Mouse (Mus musculus): ENCODE measurements at regions not wholly inside any gene's neighbourhood (a gene's known extent, or its start where the extent isn't known, plus 50 kb on each side); places are given as distances from the start of the nearest gene placed in this dataset.
"Not testable (repeated sequence)": the region's sequence is repeated elsewhere in the genome, so short reads cannot be mapped to it uniquely, and the experiment has no call there.

GRCm38 (mm10) chr6:14573001-14573400 lies 182.1 kb downstream of the Ppp1r3a start:
- Histone ChIP-seq H3K36me3 (ENCODE audit: control insufficient read depth, insufficient read depth, low read length) (no peaks in the 10 kb centered on the region), H3K4me3 (ENCODE audit: low read length) (no peak overlapping the region), H3K27me3 (replicated peaks; ENCODE audit: control insufficient read depth, insufficient read depth, low read length) (no peaks in the 10 kb centered on the region), H3K9ac (ENCODE audit: low read depth, low read length) (no peak overlapping the region), H3K9me3 (ENCODE audit: control insufficient read depth, low read length) (no peaks in the 10 kb centered on the region), H3K27ac (ENCODE audit: low read depth, low read length) (no peak overlapping the region), H3K4me2 (ENCODE audit: low read length) (no peak overlapping the region), H3K4me1 (ENCODE audit: control insufficient read depth, insufficient read depth, low read depth, low read length) (no peaks in the 10 kb centered on the region)
- WGBS = 39% methylated on average over 2 of the region's 2 CpGs
- no peak for ATAC-seq

GRCm38 (mm10) chr6:14540333-14540732 lies 214.7 kb downstream of the Ppp1r3a start:
- Histone ChIP-seq H3K4me3 (ENCODE audit: low read length) (no peak overlapping the region), H3K36me3 (ENCODE audit: control insufficient read depth, insufficient read depth, low read length) (no peaks in the 10 kb centered on the region), H3K27ac (ENCODE audit: low read depth, low read length) (no peak overlapping the region), H3K4me2 (ENCODE audit: low read length) (no peak overlapping the region), H3K9me3 (ENCODE audit: control insufficient read depth, low read length) (no peaks in the 10 kb centered on the region), H3K27me3 (replicated peaks; ENCODE audit: control insufficient read depth, insufficient read depth, low read length) (no peaks in the 10 kb centered on the region), H3K9ac (ENCODE audit: low read depth, low read length) (no peak overlapping the region), H3K4me1 (ENCODE audit: control insufficient read depth, insufficient read depth, low read depth, low read length) (no peaks in the 10 kb centered on the region)
- WGBS = 82% methylated on average over 5 of the region's 5 CpGs
- ATAC-seq = peak; percentile 40; the same call in 1 of the 2 replicates

GRCm38 (mm10) chr6:14529096-14529495 lies 226.0 kb downstream of the Ppp1r3a start:
- WGBS = 52% methylated on average over 2 of the region's 2 CpGs
- ATAC-seq = no peak
- no peaks in the 10 kb centered on the region for H3K27me3 ChIP-seq (replicated peaks; ENCODE audit: control insufficient read depth, insufficient read depth, low read length)

GRCm38 (mm10) chr6:14528564-14528963 lies 226.5 kb downstream of the Ppp1r3a start:
- H3K4me1 ChIP-seq (ENCODE audit: control insufficient read depth, insufficient read depth, low read depth, low read length) = no peaks in the 10 kb centered on the region
- H3K4me2 ChIP-seq (ENCODE audit: low read length) = no peak overlapping the region
- 0 out of 2 replicates have a peak, but pooled peaks have one; percentile 45 for ATAC-seq
- no peak overlapping the region for H3K27ac ChIP-seq (ENCODE audit: low read depth, low read length)
- no peaks in the 10 kb centered on the region for H3K36me3 ChIP-seq (ENCODE audit: control insufficient read depth, insufficient read depth, low read length)
- H3K27me3 ChIP-seq (replicated peaks; ENCODE audit: control insufficient read depth, insufficient read depth, low read length) = no peaks in the 10 kb centered on the region
- H3K9ac ChIP-seq (ENCODE audit: low read depth, low read length) = no peak overlapping the region
- 37% methylated on average over 7 of the region's 7 CpGs for WGBS
- H3K9me3 ChIP-seq (ENCODE audit: control insufficient read depth, low read length) = no peaks in the 10 kb centered on the region
- no peak overlapping the region for H3K4me3 ChIP-seq (ENCODE audit: low read length)

More at GRCm38 (mm10) chr6:14529096-14529495, 226.0 kb downstream of the Ppp1r3a start:
- H3K4me2 ChIP-seq (ENCODE audit: low read length) = no peak overlapping the region
- no peak overlapping the region for H3K4me3 ChIP-seq (ENCODE audit: low read length)
- H3K9me3 ChIP-seq (ENCODE audit: control insufficient read depth, low read length) = no peaks in the 10 kb centered on the region
- H3K9ac ChIP-seq (ENCODE audit: low read depth, low read length) = no peak overlapping the region
- no peaks in the 10 kb centered on the region for H3K4me1 ChIP-seq (ENCODE audit: control insufficient read depth, insufficient read depth, low read depth, low read length)
- no peaks in the 10 kb centered on the region for H3K36me3 ChIP-seq (ENCODE audit: control insufficient read depth, insufficient read depth, low read length)
- H3K27ac ChIP-seq (ENCODE audit: low read depth, low read length) = no peak overlapping the region

GRCm38 (mm10) chr6:14522742-14523141 lies 232.3 kb downstream of the Ppp1r3a start:
- no peaks in the 10 kb centered on the region for H3K4me1 ChIP-seq (ENCODE audit: control insufficient read depth, insufficient read depth, low read depth, low read length)
- no peak overlapping the region for H3K4me3 ChIP-seq (ENCODE audit: low read length)
- no peak overlapping the region for H3K4me2 ChIP-seq (ENCODE audit: low read length)
- WGBS = 23% methylated on average over 2 of the region's 2 CpGs
- no peaks in the 10 kb centered on the region for H3K9me3 ChIP-seq (ENCODE audit: control insufficient read depth, low read length)
- H3K9ac ChIP-seq (ENCODE audit: low read depth, low read length) = no peak overlapping the region
- no peak for ATAC-seq
- no peak overlapping the region for H3K27ac ChIP-seq (ENCODE audit: low read depth, low read length)
- H3K27me3 ChIP-seq (replicated peaks; ENCODE audit: control insufficient read depth, insufficient read depth, low read length) = no peaks in the 10 kb centered on the region
- H3K36me3 ChIP-seq (ENCODE audit: control insufficient read depth, insufficient read depth, low read length) = no peaks in the 10 kb centered on the region

GRCm38 (mm10) chr6:14521321-14521720 lies 233.8 kb downstream of the Ppp1r3a start:
- Histone ChIP-seq H3K4me3 (ENCODE audit: low read length) (no peak overlapping the region), H3K4me2 (ENCODE audit: low read length) (no peak overlapping the region), H3K27ac (ENCODE audit: low read depth, low read length) (no peak overlapping the region), H3K4me1 (ENCODE audit: control insufficient read depth, insufficient read depth, low read depth, low read length) (no peaks in the 10 kb centered on the region), H3K27me3 (replicated peaks; ENCODE audit: control insufficient read depth, insufficient read depth, low read length) (no peaks in the 10 kb centered on the region), H3K9me3 (ENCODE audit: control insufficient read depth, low read length) (no peaks in the 10 kb centered on the region), H3K36me3 (ENCODE audit: control insufficient read depth, insufficient read depth, low read length) (no peaks in the 10 kb centered on the region), H3K9ac (ENCODE audit: low read depth, low read length) (no peak overlapping the region)
- no peak for ATAC-seq
- 100% methylated on average over 1 of the region's 1 CpGs for WGBS

- Histone ChIP-seq H3K27me3 (replicated peaks; ENCODE audit: control insufficient read depth, insufficient read depth, low read length) (no peaks in the 10 kb centered on the region), H3K27ac (ENCODE audit: low read depth, low read length) (no peak overlapping the region), H3K9me3 (ENCODE audit: control insufficient read depth, low read length) (no peaks in the 10 kb centered on the region), H3K36me3 (ENCODE audit: control insufficient read depth, insufficient read depth, low read length) (no peaks in the 10 kb centered on the region), H3K4me3 (ENCODE audit: low read length) (no peak overlapping the region), H3K9ac (ENCODE audit: low read depth, low read length) (no peak overlapping the region), H3K4me2 (ENCODE audit: low read length) (no peak overlapping the region), H3K4me1 (ENCODE audit: control insufficient read depth, insufficient read depth, low read depth, low read length) (no peaks in the 10 kb centered on the region)
- ATAC-seq = peak; percentile 80
- 42% methylated on average over 1 of the region's 1 CpGs for WGBS
These were observed 250.9 kb downstream of the Ppp1r3a start for GRCm38 (mm10) chr6:14504171-14504570.

- no peak overlapping the region for H3K4me3 ChIP-seq (ENCODE audit: low read length)
- H3K27me3 ChIP-seq (replicated peaks; ENCODE audit: control insufficient read depth, insufficient read depth, low read length) = no peaks in the 10 kb centered on the region
- H3K4me1 ChIP-seq (ENCODE audit: control insufficient read depth, insufficient read depth, low read depth, low read length) = no peaks in the 10 kb centered on the region
- 91% methylated on average over 2 of the region's 2 CpGs for WGBS
- ATAC-seq = no peak
- H3K4me2 ChIP-seq (ENCODE audit: low read length) = no peak overlapping the region
- no peaks in the 10 kb centered on the region for H3K9me3 ChIP-seq (ENCODE audit: control insufficient read depth, low read length)
- no peaks in the 10 kb centered on the region for H3K36me3 ChIP-seq (ENCODE audit: control insufficient read depth, insufficient read depth, low read length)
- no peak overlapping the region for H3K9ac ChIP-seq (ENCODE audit: low read depth, low read length)
- H3K27ac ChIP-seq (ENCODE audit: low read depth, low read length) = no peak overlapping the region
These were observed 254.4 kb downstream of the Ppp1r3a start for GRCm38 (mm10) chr6:14500663-14501062.

- 63% methylated on average over 1 of the region's 1 CpGs for WGBS
- not testable (repeated sequence) for H3K4me3 ChIP-seq (ENCODE audit: low read length); H3K9ac ChIP-seq (ENCODE audit: low read depth, low read length); H3K36me3 ChIP-seq (ENCODE audit: control insufficient read depth, insufficient read depth, low read length); H3K27ac ChIP-seq (ENCODE audit: low read depth, low read length); H3K4me1 ChIP-seq (ENCODE audit: control insufficient read depth, insufficient read depth, low read depth, low read length); H3K4me2 ChIP-seq (ENCODE audit: low read length); ATAC-seq; H3K27me3 ChIP-seq (replicated peaks; ENCODE audit: control insufficient read depth, insufficient read depth, low read length); H3K9me3 ChIP-seq (ENCODE audit: control insufficient read depth, low read length)
These were observed 255.2 kb downstream of the Ppp1r3a start for GRCm38 (mm10) chr6:14499882-14500281.

GRCm38 (mm10) chr6:14486642-14487041 lies 268.4 kb downstream of the Ppp1r3a start:
- H3K27me3 ChIP-seq (replicated peaks; ENCODE audit: control insufficient read depth, insufficient read depth, low read length); H3K4me2 ChIP-seq (ENCODE audit: low read length); H3K27ac ChIP-seq (ENCODE audit: low read depth, low read length); H3K4me1 ChIP-seq (ENCODE audit: control insufficient read depth, insufficient read depth, low read depth, low read length); H3K9me3 ChIP-seq (ENCODE audit: control insufficient read depth, low read length); H3K36me3 ChIP-seq (ENCODE audit: control insufficient read depth, insufficient read depth, low read length); ATAC-seq; H3K9ac ChIP-seq (ENCODE audit: low read depth, low read length); H3K4me3 ChIP-seq (ENCODE audit: low read length): not testable (repeated sequence)
- 69% methylated on average over 3 of the region's 3 CpGs for WGBS
